ENCODE assay signal across 9 mouse cellular contexts in genomic region chr6:84697474-84698287, GRCm38 (mm10).
A peak's percentile ranks its signal among the peaks of the same experiment; 100 is the strongest.
DNase-seq lines count a peak whose midpoint lies in the region; ATAC-seq lines count a peak whose summit lies in the region.
"Had no signal": no experiment of that assay in that cellular context is flagged by ENCODE, and none has a peak within 500 bp of the region (broad histone marks: within the 10 kb centered on the region; RNA-seq: fewer than 3 reads in every experiment).

No protein-coding gene starts in this region.

- H3K9ac ChIP-seq in intestine, embryonic 15.5 days, result no peak overlapping the region
- H3K9ac ChIP-seq in midbrain, embryonic 14.5 days (replicated peaks; ENCODE audit: low read length), result no peak overlapping the region
- H3K9ac ChIP-seq: neural tube, embryonic 13.5 days had no signal

- H3K4me2 ChIP-seq in intestine, embryonic 15.5 days (replicated peaks), result no peak overlapping the region
- no peak overlapping the region for H3K4me2 ChIP-seq in midbrain, embryonic 14.5 days (ENCODE audit: low read length)
- H3K4me2 ChIP-seq: neural tube, embryonic 13.5 days had no signal

- H3K36me3 ChIP-seq in intestine, embryonic 15.5 days, result no peaks in the 10 kb centered on the region
- H3K36me3 ChIP-seq in hindbrain, embryonic 10.5 days, result no peaks in the 10 kb centered on the region
- H3K36me3 ChIP-seq in midbrain, embryonic 14.5 days (ENCODE audit: control insufficient read depth, insufficient read depth, low read length), result no peaks in the 10 kb centered on the region
- H3K36me3 ChIP-seq: neural tube, embryonic 13.5 days had no signal

- peaks cover 18% of the 10 kb centered on the region for H3K4me1 ChIP-seq in intestine, embryonic 15.5 days (replicated peaks)
- H3K4me1 ChIP-seq in hindbrain, embryonic 10.5 days (replicated peaks), result peaks cover 32% of the 10 kb centered on the region
- H3K4me1 ChIP-seq in midbrain, embryonic 14.5 days (ENCODE audit: control insufficient read depth, insufficient read depth, low read length), result peaks cover 10% of the 10 kb centered on the region

- H3K9me3 ChIP-seq in intestine, embryonic 15.5 days, result no peaks in the 10 kb centered on the region
- H3K9me3 ChIP-seq in hindbrain, embryonic 10.5 days, result no peaks in the 10 kb centered on the region
- no peaks in the 10 kb centered on the region for H3K9me3 ChIP-seq in midbrain, embryonic 14.5 days (ENCODE audit: control insufficient read depth, low read length)
- H3K9me3 ChIP-seq: neural tube, embryonic 13.5 days had no signal

- H3K4me3 ChIP-seq in intestine, embryonic 15.5 days (replicated peaks), result no peak overlapping the region
- H3K4me3 ChIP-seq in hindbrain, embryonic 10.5 days, result no peak overlapping the region
- H3K4me3 ChIP-seq in midbrain, embryonic 14.5 days (replicated peaks; ENCODE audit: low read depth, low read length), result no peak overlapping the region
- H3K4me3 ChIP-seq: neural tube, embryonic 13.5 days had no signal

- DNase-seq in NIH3T3 (ENCODE audit: low read depth), result peak; percentile 84
- peak; percentile 20 for DNase-seq in embryo, embryonic 9.5 days (ENCODE audit: extremely low spot score)
- DNase-seq in lung, postnatal 25 days (ENCODE audit: low spot score), result peak; percentile 31
- no peak for DNase-seq in left cerebral cortex, adult 9 months (ENCODE audit: low spot score in 2 of 2)
- no peak for DNase-seq in hindbrain, embryonic 10.5 days (ENCODE audit: low spot score)
- no peak for DNase-seq in midbrain, embryonic 14.5 days
- DNase-seq in spleen, postnatal 36 days (ENCODE audit: low spot score in 2 of 2), result no peak

- 16% methylated on average over 9 of the region's 9 CpGs for WGBS in intestine, embryonic 15.5 days
- WGBS in hindbrain, embryonic 10.5 days, result 53% methylated on average over 9 of the region's 9 CpGs
- 50% methylated on average over 9 of the region's 9 CpGs for WGBS in midbrain, embryonic 14.5 days

- H3K27ac ChIP-seq in intestine, embryonic 15.5 days, result peak overlapping the region; percentile 40; the same call in 1 of the 2 replicates
- H3K27ac ChIP-seq in hindbrain, embryonic 10.5 days, result no peak overlapping the region
- no peak overlapping the region for H3K27ac ChIP-seq in midbrain, embryonic 14.5 days (replicated peaks; ENCODE audit: low read depth, low read length)
- H3K27ac ChIP-seq: neural tube, embryonic 13.5 days had no signal

- ATAC-seq in intestine, embryonic 15.5 days, result peak; percentile 80
- ATAC-seq in midbrain, embryonic 14.5 days (ENCODE audit: low FRiP score, low TSS enrichment), result no peak

- H3K27me3 ChIP-seq in intestine, embryonic 15.5 days (replicated peaks), result no peaks in the 10 kb centered on the region
- no peaks in the 10 kb centered on the region for H3K27me3 ChIP-seq in hindbrain, embryonic 10.5 days (ENCODE audit: insufficient read depth, poor library complexity, severe bottlenecking)
- no peaks in the 10 kb centered on the region for H3K27me3 ChIP-seq in midbrain, embryonic 14.5 days (ENCODE audit: control insufficient read depth, insufficient read depth, low read length)
- H3K27me3 ChIP-seq: neural tube, embryonic 13.5 days had no signal

Comparison
In these comparisons a context has a peak if more than half of its experiments do, and no peak if none do; other contexts are left out.
1. DNase-seq: peak in NIH3T3 (single experiment), embryo, embryonic 9.5 days (single experiment) and lung, postnatal 25 days (single experiment); none in left cerebral cortex, adult 9 months (0 of 2), hindbrain, embryonic 10.5 days (single experiment), midbrain, embryonic 14.5 days (single experiment) and spleen, postnatal 36 days (0 of 2).